Mouse (Mus musculus) liver, embryonic 12.5 days (tissue): ENCODE data around the gene Grm8. TPM values are rescaled to one million over a fixed set of nuclear protein-coding genes. Genes with fewer than 3 reads are reported as not detected.
"Not testable (repeated sequence)": the region's sequence is repeated elsewhere in the genome, so short reads cannot be mapped to it uniquely, and the experiment has no call there.

Source experiments
- ATAC-seq: fragments of 200-750 bp; cut with Nextera tagmentation; 2 replicates; pipeline ENCODE4 v1.8.0; 2017; ENCODE audit warnings: moderate number of reproducible peaks, mild to moderate bottlenecking, moderate library complexity
- H3K27ac ChIP-seq: fragments of 300-500 bp; sonication (generic); 2 replicates; pipeline ENCODE4 v1.5.1; 2016; ENCODE audit warnings: mild to moderate bottlenecking
- H3K27me3 ChIP-seq: fragments of 300-500 bp; sonication (generic); replicated peaks from 2 replicates; pipeline ENCODE4 v1.6.1; 2016; ENCODE audit warnings: mild to moderate bottlenecking, moderate library complexity
- H3K36me3 ChIP-seq: fragments of 300-500 bp; sonication (generic); 2 replicates; pipeline ENCODE4 v1.6.1; 2016; ENCODE audit warnings: mild to moderate bottlenecking, moderate library complexity
- H3K4me1 ChIP-seq: fragments of 300-500 bp; sonication (generic); 2 replicates; pipeline ENCODE4 v1.6.1; 2016
- H3K4me2 ChIP-seq: fragments of 300-500 bp; sonication (generic); 2 replicates; pipeline ENCODE4 v1.6.1; 2016; ENCODE audit warnings: mild to moderate bottlenecking, moderate library complexity
- H3K4me3 ChIP-seq: fragments of 300-500 bp; sonication (generic); 2 replicates; pipeline ENCODE4 v1.5.1; 2016; ENCODE audit warnings: mild to moderate bottlenecking, moderate library complexity
- H3K9ac ChIP-seq: fragments of 300-500 bp; sonication (generic); 2 replicates; pipeline ENCODE4 v1.6.1; 2016; ENCODE audit warnings: mild to moderate bottlenecking, moderate library complexity
- H3K9me3 ChIP-seq: fragments of 300-500 bp; sonication (generic); replicated peaks from 2 replicates; pipeline ENCODE4 v1.6.1; 2016; ENCODE audit warnings: mild to moderate bottlenecking, moderate library complexity
- WGBS: fragments of 180-500 bp; shearing (Covaris S2); methylation state at CpG from one replicate; pipeline ENCODE4 v1.1.7; 2016; ENCODE audit not compliant: insufficient replicate concordance; 5-methylcytosine and 5-hydroxymethylcytosine counted together
- polyA plus RNA-seq: library from polyadenylated mRNA; unstranded; fragments of >200 nt; fragmentation: Nextera tagmentation; extraction: Ambion mirVana; gene quantifications from 2 replicates; pipeline ENCODE4 v1.2.1, GENCODE M21; 2016

The Grm8 gene
- polyA plus RNA-seq, 1 experiment from 2014 or later = 0.11 TPM

- peak; percentile 59; the same call in 1 of the 2 replicates for ATAC-seq
- Histone ChIP-seq H3K27ac (no peak overlapping the region), H3K27me3 (no peaks in the 10 kb centered on the region), H3K9ac (no peak overlapping the region), H3K4me3 (no peak overlapping the region), H3K9me3 (no peaks in the 10 kb centered on the region), H3K4me2 (no peak overlapping the region), H3K4me1 (no peaks in the 10 kb centered on the region), H3K36me3 (no peaks in the 10 kb centered on the region)
- WGBS = 53% methylated on average over 3 of the region's 3 CpGs
Measured at GRCm38 (mm10) chr6:27928058-27928457, 206.9 kb downstream of the Grm8 start.

- no peak overlapping the region for H3K9ac ChIP-seq
- H3K4me1 ChIP-seq = no peaks in the 10 kb centered on the region
- no peak overlapping the region for H3K4me2 ChIP-seq
- H3K27me3 ChIP-seq = no peaks in the 10 kb centered on the region
- 57% methylated on average over 1 of the region's 1 CpGs for WGBS
- H3K27ac ChIP-seq = no peak overlapping the region
- no peaks in the 10 kb centered on the region for H3K36me3 ChIP-seq
- no peaks in the 10 kb centered on the region for H3K9me3 ChIP-seq
- ATAC-seq = no peak
- no peak overlapping the region for H3K4me3 ChIP-seq
Measured at GRCm38 (mm10) chr6:27913281-27913680, 221.7 kb downstream of the Grm8 start.

- Histone ChIP-seq H3K9me3 (no peaks in the 10 kb centered on the region), H3K27me3 (no peaks in the 10 kb centered on the region), H3K4me2 (no peak overlapping the region), H3K9ac (no peak overlapping the region), H3K27ac (no peak overlapping the region), H3K4me3 (no peak overlapping the region), H3K4me1 (no peaks in the 10 kb centered on the region), H3K36me3 (no peaks in the 10 kb centered on the region)
- no peak for ATAC-seq
Measured at GRCm38 (mm10) chr6:27904358-27904757, 230.6 kb downstream of the Grm8 start.

DNA sequence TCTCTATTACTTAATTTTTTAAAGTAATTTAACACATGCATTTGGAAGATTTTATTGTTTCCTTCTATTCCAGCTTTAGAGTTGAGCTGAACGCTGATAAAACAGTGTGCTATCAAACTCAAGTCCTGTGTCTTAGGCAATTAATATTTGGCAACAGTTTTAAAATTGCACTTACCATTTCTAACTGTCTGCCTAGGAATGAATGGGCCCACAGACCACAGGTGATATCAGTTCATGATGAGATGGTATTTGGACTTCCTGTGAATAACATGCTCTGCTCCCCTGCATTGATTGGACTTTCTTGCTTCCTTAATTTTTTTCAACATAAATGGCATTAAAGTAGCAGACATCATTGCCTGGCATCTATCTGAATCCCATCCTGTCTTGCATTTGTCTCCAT lies 232.8 kb downstream of the Grm8 start:
- Histone ChIP-seq H3K27me3 (no peaks in the 10 kb centered on the region), H3K4me1 (no peaks in the 10 kb centered on the region), H3K27ac (no peak overlapping the region), H3K9me3 (no peaks in the 10 kb centered on the region), H3K9ac (no peak overlapping the region), H3K4me2 (no peak overlapping the region), H3K4me3 (no peak overlapping the region), H3K36me3 (no peaks in the 10 kb centered on the region)
- WGBS = 81% methylated on average over 1 of the region's 1 CpGs
- no peak for ATAC-seq

GRCm38 (mm10) chr6:27901396-27901795 lies 233.6 kb downstream of the Grm8 start:
- H3K4me3 ChIP-seq = no peak overlapping the region
- H3K36me3 ChIP-seq = no peaks in the 10 kb centered on the region
- no peaks in the 10 kb centered on the region for H3K4me1 ChIP-seq
- peak; percentile 58; the same call in 1 of the 2 replicates for ATAC-seq
- WGBS = 59% methylated on average over 3 of the region's 3 CpGs
- H3K9me3 ChIP-seq = no peaks in the 10 kb centered on the region
- H3K27ac ChIP-seq = no peak overlapping the region
- H3K9ac ChIP-seq = no peak overlapping the region
- no peak overlapping the region for H3K4me2 ChIP-seq
- no peaks in the 10 kb centered on the region for H3K27me3 ChIP-seq

DNA sequence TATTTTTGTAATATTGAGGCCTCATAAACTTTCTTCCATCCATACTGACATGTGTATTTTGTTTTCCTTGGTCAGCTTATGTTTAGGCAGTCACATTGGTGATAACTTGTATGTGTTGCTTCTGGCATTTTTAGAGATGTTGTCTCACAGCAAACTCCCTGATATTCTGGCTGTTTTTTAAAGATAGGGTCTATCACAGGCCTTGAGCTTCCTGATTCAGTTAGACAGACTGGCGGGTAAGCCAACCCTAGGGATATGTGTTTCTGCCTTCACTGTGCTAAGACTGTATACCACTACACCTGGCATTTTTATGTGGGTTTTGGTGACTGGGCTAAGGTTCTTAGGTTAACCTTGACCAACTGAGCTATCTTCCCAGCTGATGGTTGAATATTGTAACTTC lies 239.8 kb downstream of the Grm8 start:
- ATAC-seq = peak; percentile 77
- Histone ChIP-seq H3K9ac (no peak overlapping the region), H3K27me3 (no peaks in the 10 kb centered on the region), H3K27ac (no peak overlapping the region), H3K4me2 (no peak overlapping the region), H3K9me3 (no peaks in the 10 kb centered on the region), H3K4me3 (no peak overlapping the region), H3K4me1 (0 out of 2 replicates have a peak, but pooled peaks cover 3% of the 10 kb centered on the region), H3K36me3 (no peaks in the 10 kb centered on the region)
- 39% methylated on average over 1 of the region's 1 CpGs for WGBS

GRCm38 (mm10) chr6:27892886-27893285 lies 242.1 kb downstream of the Grm8 start:
- WGBS = 39% methylated on average over 1 of the region's 1 CpGs
- Histone ChIP-seq H3K27me3 (no peaks in the 10 kb centered on the region), H3K4me3 (no peak overlapping the region), H3K4me1 (peaks cover 12% of the 10 kb centered on the region), H3K36me3 (no peaks in the 10 kb centered on the region), H3K27ac (no peak overlapping the region), H3K4me2 (no peak overlapping the region), H3K9me3 (no peaks in the 10 kb centered on the region), H3K9ac (no peak overlapping the region)
- no peak for ATAC-seq

GRCm38 (mm10) chr6:27888391-27888790 lies 246.6 kb downstream of the Grm8 start:
- peak; percentile 51 for ATAC-seq
- Histone ChIP-seq H3K36me3 (no peaks in the 10 kb centered on the region), H3K9ac (no peak overlapping the region), H3K4me3 (no peak overlapping the region), H3K27me3 (no peaks in the 10 kb centered on the region), H3K9me3 (no peaks in the 10 kb centered on the region), H3K4me2 (0 out of 2 replicates have a peak overlapping the region, but pooled peaks have one; percentile 11), H3K4me1 (peaks cover 19% of the 10 kb centered on the region), H3K27ac (peak overlapping the region; percentile 48; the same call in 1 of the 2 replicates)
- WGBS = 79% methylated on average over 2 of the region's 2 CpGs

DNA sequence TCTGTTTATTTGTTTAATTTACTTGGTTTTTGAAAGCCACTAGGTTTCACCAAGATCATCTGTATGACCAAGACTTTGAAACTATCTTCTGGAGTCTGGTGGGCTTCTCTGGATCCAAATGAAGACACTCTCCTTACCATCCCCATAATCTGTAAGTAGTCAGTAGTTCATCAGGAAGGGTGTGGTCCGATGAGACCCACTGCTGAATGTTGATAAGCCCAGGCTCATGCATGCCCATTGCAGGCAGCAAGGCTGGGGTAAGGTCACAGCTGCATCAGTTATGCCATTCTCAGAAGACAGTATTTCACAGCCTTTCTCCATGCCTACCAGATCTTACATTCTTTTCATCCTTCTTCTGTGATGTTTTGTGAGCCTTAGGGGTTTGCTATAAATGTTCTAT lies 247.1 kb downstream of the Grm8 start:
- H3K4me1 ChIP-seq = peaks cover 19% of the 10 kb centered on the region
- no peaks in the 10 kb centered on the region for H3K27me3 ChIP-seq
- peak; percentile 100 for ATAC-seq
- WGBS = 33% methylated on average over 1 of the region's 1 CpGs
- H3K9me3 ChIP-seq = no peaks in the 10 kb centered on the region
- H3K36me3 ChIP-seq = no peaks in the 10 kb centered on the region
- peak overlapping the region; percentile 48; the same call in 1 of the 2 replicates for H3K27ac ChIP-seq
- no peak overlapping the region for H3K4me3 ChIP-seq
- H3K9ac ChIP-seq = no peak overlapping the region
- H3K4me2 ChIP-seq = 0 out of 2 replicates have a peak overlapping the region, but pooled peaks have one; percentile 11

DNA sequence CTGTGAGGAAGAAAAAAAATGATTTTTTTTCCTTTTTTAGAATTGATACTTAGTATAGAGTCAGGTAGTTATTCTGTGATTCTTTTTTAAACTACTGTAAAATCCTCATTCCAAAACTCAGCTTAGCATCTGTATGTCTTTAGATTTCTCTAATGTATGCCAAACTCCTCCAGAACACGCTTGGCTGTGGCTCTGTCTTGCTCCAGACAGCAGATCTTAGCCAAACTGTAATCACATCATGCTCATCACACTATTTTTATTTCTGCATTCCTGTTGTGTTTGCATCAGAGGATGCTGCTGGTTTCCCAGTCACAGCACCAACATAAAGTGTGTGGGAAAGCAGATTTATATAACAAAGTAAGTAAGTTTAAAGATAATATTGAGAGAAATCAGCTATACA lies 249.2 kb downstream of the Grm8 start:
- no peak for ATAC-seq
- Histone ChIP-seq H3K27me3 (no peaks in the 10 kb centered on the region), H3K9me3 (no peaks in the 10 kb centered on the region), H3K9ac (no peak overlapping the region), H3K4me3 (no peak overlapping the region), H3K4me1 (peaks cover 19% of the 10 kb centered on the region), H3K27ac (no peak overlapping the region), H3K4me2 (no peak overlapping the region), H3K36me3 (no peaks in the 10 kb centered on the region)
- 44% methylated on average over 1 of the region's 1 CpGs for WGBS

GRCm38 (mm10) chr6:27849644-27850043 lies 285.3 kb downstream of the Grm8 start:
- ATAC-seq = no peak

DNA sequence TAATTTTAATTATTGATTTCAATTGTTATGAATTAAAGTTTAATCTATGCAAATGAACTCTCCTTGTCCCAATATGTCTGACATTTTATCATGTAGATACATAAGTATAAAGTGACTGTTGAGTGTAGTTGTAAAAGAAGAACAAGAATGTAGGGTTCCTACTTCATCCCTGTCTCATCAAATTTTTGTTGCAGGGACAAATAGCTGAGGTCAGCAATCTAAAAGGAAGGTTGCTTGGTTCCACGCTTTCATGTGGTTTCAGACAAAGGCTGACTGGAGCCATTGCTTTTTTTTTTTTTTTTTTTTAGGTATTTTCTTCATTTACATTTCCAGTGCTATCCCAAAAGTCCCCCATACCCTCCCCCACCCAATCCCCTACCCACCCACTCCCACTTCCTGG lies 298.8 kb downstream of the Grm8 start:
- 72% methylated on average over 1 of the region's 1 CpGs for WGBS
- Histone ChIP-seq H3K9ac (no peak overlapping the region), H3K27me3 (no peaks in the 10 kb centered on the region), H3K4me2 (no peak overlapping the region), H3K36me3 (no peaks in the 10 kb centered on the region), H3K4me3 (no peak overlapping the region), H3K9me3 (no peaks in the 10 kb centered on the region), H3K27ac (no peak overlapping the region), H3K4me1 (no peaks in the 10 kb centered on the region)
- ATAC-seq = no peak

More at GRCm38 (mm10) chr6:27849644-27850043, 285.3 kb downstream of the Grm8 start:
- Histone ChIP-seq H3K4me1 (no peaks in the 10 kb centered on the region), H3K27me3 (no peaks in the 10 kb centered on the region), H3K27ac (no peak overlapping the region), H3K4me3 (no peak overlapping the region), H3K4me2 (no peak overlapping the region), H3K36me3 (no peaks in the 10 kb centered on the region), H3K9me3 (no peaks in the 10 kb centered on the region), H3K9ac (no peak overlapping the region)
- 59% methylated on average over 1 of the region's 1 CpGs for WGBS

DNA sequence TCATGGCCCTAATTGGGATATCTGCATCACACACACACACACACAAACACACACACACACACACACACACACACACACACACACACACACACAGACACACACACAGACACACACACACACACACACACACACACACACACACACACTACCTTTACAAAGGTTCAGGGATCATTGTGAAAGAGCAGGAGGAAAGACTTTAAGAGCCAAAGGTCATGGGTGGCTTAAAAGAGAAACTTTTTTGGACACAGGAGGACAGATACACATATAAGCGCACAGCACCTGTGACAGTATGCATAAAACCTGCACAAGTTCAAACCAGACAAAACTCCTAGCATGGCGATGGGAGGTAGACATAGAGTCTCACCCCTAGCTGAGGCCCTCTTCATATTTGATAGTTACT lies 315.2 kb downstream of the Grm8 start:
- H3K4me3 ChIP-seq, H3K27ac ChIP-seq, ATAC-seq, H3K9ac ChIP-seq, H3K4me2 ChIP-seq, H3K9me3 ChIP-seq, H3K27me3 ChIP-seq, H3K36me3 ChIP-seq, H3K4me1 ChIP-seq: not testable (repeated sequence)
- 70% methylated on average over 2 of the region's 2 CpGs for WGBS
